Mouse (Mus musculus) stomach, postnatal 0 days (tissue): ENCODE data around the gene Ankmy1. TPM values are rescaled to one million over a fixed set of nuclear protein-coding genes. Genes with fewer than 3 reads are reported as not detected.

Experiments
- ATAC-seq: fragments of 200-750 bp; cut with Nextera tagmentation; 2 replicates; pipeline ENCODE4 v1.8.0; 2017; ENCODE audit not compliant: low FRiP score, low TSS enrichment
- DNase-seq: peaks from one replicate; pipeline ENCODE4 v3.0.0-alpha.2; 2016; ENCODE audit warnings: low spot score
- H3K27ac ChIP-seq: fragments of 300-500 bp; sonication (generic); replicated peaks from 2 replicates; pipeline ENCODE4 v1.5.1; 2014; ENCODE audit warnings: mild to moderate bottlenecking, control low read depth
- H3K27me3 ChIP-seq: fragments of 300-500 bp; sonication (generic); 2 replicates; pipeline ENCODE4 v1.6.1; 2014; ENCODE audit warnings: low read length; ENCODE audit not compliant: control insufficient read depth, insufficient read depth
- H3K36me3 ChIP-seq: fragments of 300-500 bp; sonication (generic); 2 replicates; pipeline ENCODE4 v1.6.1; 2014; ENCODE audit warnings: low read length, mixed read lengths; ENCODE audit not compliant: control insufficient read depth, insufficient read depth
- H3K4me1 ChIP-seq: fragments of 300-500 bp; sonication (generic); replicated peaks from 2 replicates; pipeline ENCODE4 v1.6.1; 2014; ENCODE audit warnings: antibody characterized with exemption; ENCODE audit not compliant: control insufficient read depth, insufficient read depth
- H3K4me2 ChIP-seq: fragments of 300-500 bp; sonication (generic); replicated peaks from 2 replicates; pipeline ENCODE4 v1.6.1; 2014; ENCODE audit warnings: low read depth, mild to moderate bottlenecking, control low read depth, moderate library complexity
- H3K4me3 ChIP-seq: fragments of 300-500 bp; sonication (generic); 2 replicates; pipeline ENCODE4 v1.5.1; 2014; ENCODE audit warnings: low read depth, low read length, control low read depth
- H3K9ac ChIP-seq: fragments of 300-500 bp; sonication (generic); 2 replicates; pipeline ENCODE4 v1.6.1; 2014; ENCODE audit warnings: mild to moderate bottlenecking, low read length, control low read depth, mixed read lengths
- H3K9me3 ChIP-seq: fragments of 300-500 bp; sonication (generic); 2 replicates; pipeline ENCODE4 v1.6.1; 2016; ENCODE audit warnings: low read length; ENCODE audit not compliant: control insufficient read depth
- CTCF ChIP-seq: IDR thresholded peaks from 2 replicates; pipeline ENCODE4 v1.5.1; 2016; ENCODE audit warnings: antibody characterized with exemption, low read depth, mild to moderate bottlenecking, moderate library complexity
- EP300 ChIP-seq: optimal IDR thresholded peaks from 2 replicates; pipeline ENCODE3; 2016; ENCODE audit warnings: antibody characterized with exemption
- WGBS: fragments of 180-500 bp; shearing (Covaris S2); extraction: QIAGEN DNeasy Blood & Tissue Kit; methylation state at CpG from one replicate; pipeline ENCODE4 v1.1.7; 2014; 5-methylcytosine and 5-hydroxymethylcytosine counted together
- polyA plus RNA-seq: library from polyadenylated mRNA; unstranded; fragments of >200 nt; fragmentation: Nextera tagmentation; extraction: Ambion mirVana; gene quantifications from 2 replicates; pipeline ENCODE4 v1.2.1, GENCODE M21; 2015

Ankmy1 gene
- polyA plus RNA-seq, 1 experiment from 2014 or later, result 0.16 TPM

- H3K4me2 ChIP-seq, result peak overlapping the region; percentile 81
- ATAC-seq (no peak), DNase-seq (no peak)
- H3K27me3 ChIP-seq, result no peaks in the 10 kb centered on the region
- H3K36me3 ChIP-seq, result no peaks in the 10 kb centered on the region; the same call in 1 of the 2 replicates
- peaks cover 6% of the 10 kb centered on the region; the same call in 1 of the 2 replicates for H3K4me1 ChIP-seq
- peak overlapping the region; percentile 71; the same call in 1 of the 2 replicates for H3K9ac ChIP-seq
- 67% methylated on average over 4 of the region's 4 CpGs for WGBS
- TF ChIP-seq EP300 (no peak), CTCF (no peak)
- no peaks in the 10 kb centered on the region for H3K9me3 ChIP-seq
- H3K4me3 ChIP-seq, result peak overlapping the region; percentile 70
- peak overlapping the region; percentile 96 for H3K27ac ChIP-seq
Measured at GRCm38 (mm10) chr1:92933611-92934010, 30.9 kb upstream of the Ankmy1 start.

- H3K9ac ChIP-seq, result no peak overlapping the region
- no peaks in the 10 kb centered on the region for H3K36me3 ChIP-seq
- H3K27ac ChIP-seq, result no peak overlapping the region
- WGBS, result 8% methylated on average over 1 of the region's 1 CpGs
- no peak overlapping the region for H3K4me3 ChIP-seq
- no peaks in the 10 kb centered on the region for H3K27me3 ChIP-seq
- ATAC-seq, result no peak
- H3K4me1 ChIP-seq, result peaks cover 4% of the 10 kb centered on the region; the same call in 1 of the 2 replicates
- no peak for DNase-seq
- no peaks in the 10 kb centered on the region for H3K9me3 ChIP-seq
- H3K4me2 ChIP-seq, result no peak overlapping the region
- no peak for TF ChIP-seq CTCF
- no peak for TF ChIP-seq EP300
Measured at GRCm38 (mm10) chr1:92930171-92930706, 27.5 kb upstream of the Ankmy1 start.

DNA sequence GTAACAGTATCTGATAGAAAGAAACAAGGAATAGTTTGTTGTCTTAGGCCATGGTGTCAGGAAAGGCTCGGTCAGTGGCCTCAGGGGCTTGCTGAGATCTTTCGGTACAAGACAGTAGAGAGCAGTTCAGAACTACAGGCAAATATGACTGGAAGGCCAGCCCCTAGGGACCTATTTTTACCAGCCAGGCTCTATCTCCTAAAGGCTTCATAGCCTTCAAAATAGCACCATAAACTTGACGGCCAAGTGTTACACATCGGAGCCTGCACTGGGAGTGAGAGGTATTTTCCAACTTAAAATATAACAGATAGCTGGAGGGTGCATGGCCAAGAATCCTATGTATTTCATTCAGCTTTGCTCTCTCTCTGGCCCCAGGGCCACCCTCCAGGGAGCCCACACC lies 18.8 kb upstream of the Ankmy1 start:
- Histone ChIP-seq H3K4me2 (no peak overlapping the region), H3K27me3 (no peaks in the 10 kb centered on the region), H3K9ac (no peak overlapping the region), H3K36me3 (peaks cover 28% of the 10 kb centered on the region), H3K9me3 (no peaks in the 10 kb centered on the region), H3K4me3 (no peak overlapping the region), H3K27ac (no peak overlapping the region), H3K4me1 (no peaks in the 10 kb centered on the region)
- 84% methylated on average over 4 of the region's 4 CpGs for WGBS
- no peak for TF ChIP-seq EP300
- TF ChIP-seq CTCF, result no peak
- ATAC-seq (no peak), DNase-seq (no peak)

DNA sequence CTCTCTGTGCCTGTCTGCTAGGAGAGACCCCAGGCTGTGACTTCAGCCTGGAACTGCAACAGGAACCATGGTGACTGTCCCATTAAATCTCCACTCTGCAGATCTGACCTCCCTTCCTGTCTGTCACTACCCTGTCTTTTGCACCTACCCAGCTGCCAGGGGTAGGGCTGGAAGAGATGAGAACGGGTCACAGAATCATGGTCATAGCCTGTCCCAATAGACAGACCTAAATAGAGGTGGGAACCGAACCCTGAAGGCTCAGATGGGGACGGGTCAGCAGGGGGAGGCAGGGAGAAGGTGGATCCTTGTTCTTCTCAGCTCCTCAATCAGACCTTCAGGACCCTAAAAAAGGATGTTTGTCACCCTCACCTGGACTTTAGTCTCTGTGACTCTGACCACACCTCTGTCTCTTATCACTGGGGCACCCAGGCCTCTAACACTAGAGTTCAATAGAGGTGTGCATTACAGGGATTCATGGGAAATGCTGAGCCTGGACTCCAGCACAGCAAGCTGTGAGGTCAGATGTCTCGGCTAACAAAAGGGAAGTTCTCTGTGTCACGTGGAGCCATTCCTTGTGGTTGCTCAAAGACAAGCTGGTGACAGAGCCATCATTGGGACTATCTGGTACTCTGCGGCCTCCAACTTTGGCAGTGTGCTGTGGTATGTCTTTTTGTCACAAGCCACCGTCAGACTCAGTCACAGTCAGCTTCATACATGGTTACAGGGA lies 17.9 kb upstream of the Ankmy1 start:
- TF ChIP-seq CTCF (no peak), EP300 (no peak)
- Histone ChIP-seq H3K27me3 (no peaks in the 10 kb centered on the region), H3K36me3 (peaks cover 36% of the 10 kb centered on the region), H3K9me3 (no peaks in the 10 kb centered on the region), H3K4me3 (no peak overlapping the region), H3K27ac (0 out of 2 replicates have a peak overlapping the region, but pooled peaks have one; percentile 24), H3K9ac (no peak overlapping the region), H3K4me1 (no peaks in the 10 kb centered on the region), H3K4me2 (no peak overlapping the region)
- DNase-seq, result peak; percentile 54
- WGBS, result 70% methylated on average over 7 of the region's 7 CpGs
- peak; percentile 88 for ATAC-seq

- no peaks in the 10 kb centered on the region for H3K9me3 ChIP-seq
- no peaks in the 10 kb centered on the region for H3K4me1 ChIP-seq
- peak; percentile 57 for DNase-seq
- no peak overlapping the region for H3K4me3 ChIP-seq
- no peak for TF ChIP-seq CTCF
- peaks cover 39% of the 10 kb centered on the region for H3K36me3 ChIP-seq
- ATAC-seq, result peak; percentile 25; the same call in 1 of the 2 replicates
- H3K27me3 ChIP-seq, result no peaks in the 10 kb centered on the region
- H3K4me2 ChIP-seq, result no peak overlapping the region
- H3K9ac ChIP-seq, result no peak overlapping the region
- WGBS, result 69% methylated on average over 12 of the region's 12 CpGs
- H3K27ac ChIP-seq, result peak overlapping the region; percentile 24; the same call in 1 of the 2 replicates
Measured at GRCm38 (mm10) chr1:92919775-92920174, 17.1 kb upstream of the Ankmy1 start.

DNA sequence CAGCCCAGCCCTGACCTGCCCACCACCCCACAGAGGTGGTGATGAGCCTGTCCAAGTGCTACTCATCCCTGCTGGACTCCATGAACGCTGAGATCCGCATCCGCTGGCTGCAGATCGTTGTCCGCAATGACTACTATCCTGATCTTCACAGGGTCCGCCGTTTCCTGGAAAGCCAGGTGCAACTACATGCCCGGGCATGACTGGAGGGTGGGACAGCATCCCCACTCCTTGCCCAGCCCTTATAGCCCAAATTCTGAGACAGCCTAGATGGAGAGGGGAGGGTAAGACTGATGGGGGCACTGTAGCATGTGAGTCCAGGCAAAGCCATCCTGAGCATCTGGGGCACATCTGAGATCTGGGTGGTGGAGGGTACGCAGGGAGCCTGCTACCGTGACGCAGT lies 16.4 kb upstream of the Ankmy1 start:
- DNase-seq (no peak), ATAC-seq (no peak)
- Histone ChIP-seq H3K4me3 (no peak overlapping the region), H3K27me3 (no peaks in the 10 kb centered on the region), H3K4me2 (no peak overlapping the region), H3K9ac (no peak overlapping the region), H3K4me1 (no peaks in the 10 kb centered on the region), H3K36me3 (peaks cover 39% of the 10 kb centered on the region), H3K9me3 (no peaks in the 10 kb centered on the region), H3K27ac (no peak overlapping the region)
- TF ChIP-seq CTCF, result no peak
- no peak for TF ChIP-seq EP300
- WGBS, result 90% methylated on average over 11 of the region's 11 CpGs
